Mouse (Mus musculus): ENCODE results near the gene 2510009E07Rik. TPM values are rescaled to one million over a fixed set of nuclear protein-coding genes. Genes with fewer than 3 reads are reported as not detected.
A peak's percentile ranks its signal among the peaks of the same experiment; 100 is the strongest.

2510009E07Rik gene
- polyA plus RNA-seq, 1 experiment: 22.5 TPM

DNA sequence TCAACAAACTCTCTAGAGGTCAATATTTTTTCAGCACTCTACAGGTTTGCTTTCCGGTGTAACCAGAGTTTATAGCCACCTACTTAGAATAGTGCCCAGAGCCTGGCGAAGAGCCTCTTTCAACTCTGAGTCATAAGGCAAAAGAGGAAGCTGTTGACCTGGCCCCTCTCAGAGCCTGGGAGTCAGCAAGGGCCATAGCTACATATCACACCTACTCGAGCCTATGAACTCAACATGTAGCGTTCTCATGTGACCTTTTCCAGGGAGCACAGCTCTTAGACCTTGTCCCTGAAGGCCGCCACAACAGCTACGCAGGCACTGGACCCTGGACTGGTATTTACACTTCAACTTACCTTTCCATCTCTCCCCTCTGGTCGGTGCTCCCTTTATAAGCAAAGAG lies 25.3 kb upstream of the 2510009E07Rik start:
- WGBS: 79% methylated on average over 7 of the region's 7 CpGs
- Histone ChIP-seq H3K4me1 (ENCODE audit: control insufficient read depth, insufficient read depth, low read length) (no peaks in the 10 kb centered on the region), H3K4me3 (replicated peaks; ENCODE audit: extremely low read depth, low read depth, low read length) (no peak overlapping the region)
- DNase-seq: peak; percentile 29
- TF ChIP-seq POLR2A (IDR thresholded peaks at IDR 0.05; ENCODE audit: borderline replicate concordance, extremely low read depth, low read depth, low read length): no peak
- TF ChIP-seq CTCF (IDR thresholded peaks at IDR 0.05; ENCODE audit: insufficient read depth, low read length): no peak

DNA sequence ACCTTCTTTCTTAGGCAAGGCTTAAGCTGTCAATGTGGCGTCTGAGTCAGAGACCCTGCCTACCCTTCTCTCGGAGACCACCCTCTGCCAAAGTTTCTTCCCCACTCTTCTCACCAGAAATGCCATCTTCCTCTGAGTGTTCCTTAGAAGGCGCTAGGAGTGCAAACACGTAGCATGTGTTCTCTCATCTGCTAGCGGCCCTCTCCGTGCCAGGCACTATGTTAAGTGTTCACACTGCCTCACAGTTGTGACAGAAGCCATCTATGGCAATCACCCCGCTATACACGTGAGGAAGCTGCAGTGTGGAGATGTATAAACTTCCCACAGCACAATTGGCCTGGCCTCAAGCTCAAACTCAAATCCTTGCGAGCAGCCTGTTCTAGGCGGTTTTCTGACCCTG lies 20.1 kb upstream of the 2510009E07Rik start:
- no peak for TF ChIP-seq POLR2A (IDR thresholded peaks at IDR 0.05; ENCODE audit: borderline replicate concordance, extremely low read depth, low read depth, low read length)
- TF ChIP-seq CTCF (IDR thresholded peaks at IDR 0.05; ENCODE audit: insufficient read depth, low read length): no peak
- 77% methylated on average over 10 of the region's 10 CpGs for WGBS

DNA sequence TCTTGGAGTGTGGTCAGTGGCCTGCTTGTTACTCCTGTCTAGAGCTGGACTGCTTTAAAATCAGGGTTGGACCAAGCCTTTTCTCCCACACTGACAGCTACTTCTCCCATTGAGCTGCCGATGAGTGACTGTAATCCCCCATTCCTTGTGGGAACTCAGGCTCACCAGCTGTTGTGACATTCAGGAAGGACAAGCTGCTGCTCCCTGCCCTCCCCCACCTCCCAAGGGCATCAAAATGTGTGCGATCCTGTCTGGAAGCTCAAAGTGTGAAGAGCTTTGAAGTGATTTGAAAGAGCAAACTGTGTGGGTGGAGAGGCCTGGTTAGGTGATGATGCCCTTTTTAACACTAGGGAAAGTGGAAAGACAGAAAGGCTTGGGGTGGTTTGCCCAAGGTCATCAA lies 15.9 kb upstream of the 2510009E07Rik start:
- no peak for DNase-seq
- TF ChIP-seq CTCF (IDR thresholded peaks at IDR 0.05; ENCODE audit: insufficient read depth, low read length): no peak
- TF ChIP-seq POLR2A (IDR thresholded peaks at IDR 0.05; ENCODE audit: borderline replicate concordance, extremely low read depth, low read depth, low read length): no peak
- Histone ChIP-seq H3K4me1 (ENCODE audit: control insufficient read depth, insufficient read depth, low read length) (no peaks in the 10 kb centered on the region), H3K4me3 (replicated peaks; ENCODE audit: extremely low read depth, low read depth, low read length) (no peak overlapping the region)
- WGBS: 25% methylated on average over 2 of the region's 2 CpGs

More for the DNA sequence above, 20.1 kb upstream of the 2510009E07Rik start:
- DNase-seq: no peak
- H3K4me1 ChIP-seq (ENCODE audit: control insufficient read depth, insufficient read depth, low read length): no peaks in the 10 kb centered on the region
- H3K4me3 ChIP-seq (replicated peaks; ENCODE audit: extremely low read depth, low read depth, low read length): no peak overlapping the region

DNA sequence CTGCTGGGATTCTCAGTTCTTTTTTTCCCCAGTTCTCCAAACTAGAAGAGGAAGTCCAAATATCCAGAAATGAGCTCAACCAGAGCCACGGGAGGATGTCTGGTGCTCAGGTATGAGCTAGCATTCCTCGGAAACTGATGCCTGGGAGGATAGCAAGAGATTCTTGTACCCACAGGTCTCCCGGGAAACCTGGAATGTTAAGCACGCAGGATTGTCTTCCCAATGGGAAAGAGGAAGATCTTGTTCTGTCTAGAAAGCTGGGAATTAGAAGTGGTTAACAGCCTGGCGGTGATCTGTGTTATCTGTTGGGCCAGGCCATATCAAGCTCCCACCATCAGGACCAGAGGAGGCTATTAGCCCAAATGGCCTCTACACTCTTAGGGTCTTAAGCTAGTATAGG lies 10.2 kb upstream of the 2510009E07Rik start:
- DNase-seq: no peak
- 49% methylated on average over 5 of the region's 5 CpGs for WGBS

DNA sequence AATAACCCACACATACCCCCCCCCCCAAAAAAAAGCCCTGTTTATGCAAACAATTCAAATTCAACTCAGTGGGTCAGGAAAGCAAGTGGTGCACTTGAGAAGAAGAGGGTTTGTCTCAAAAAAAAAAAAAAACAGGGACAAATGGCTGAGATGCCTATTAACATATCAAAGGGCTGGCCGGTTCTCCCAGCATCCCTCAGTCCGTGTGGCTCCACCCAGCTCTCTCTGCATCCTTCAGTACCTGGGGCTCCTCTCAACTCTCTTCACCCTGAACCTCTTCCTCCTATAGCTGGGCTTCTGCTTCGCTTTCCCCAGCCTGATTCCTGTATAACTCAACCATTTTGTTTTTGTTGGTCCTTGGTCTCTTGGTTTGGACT lies 7.8 kb upstream of the 2510009E07Rik start:
- Histone ChIP-seq H3K4me3 (replicated peaks; ENCODE audit: extremely low read depth, low read depth, low read length) (no peak overlapping the region), H3K4me1 (ENCODE audit: control insufficient read depth, insufficient read depth, low read length) (no peaks in the 10 kb centered on the region)
- TF ChIP-seq CTCF (IDR thresholded peaks at IDR 0.05; ENCODE audit: insufficient read depth, low read length): no peak
- TF ChIP-seq POLR2A (IDR thresholded peaks at IDR 0.05; ENCODE audit: borderline replicate concordance, extremely low read depth, low read depth, low read length): no peak
- no peak for DNase-seq
- WGBS: 40% methylated on average over 3 of the region's 3 CpGs

More for the DNA sequence above, 10.2 kb upstream of the 2510009E07Rik start:
- no peak for TF ChIP-seq POLR2A (IDR thresholded peaks at IDR 0.05; ENCODE audit: borderline replicate concordance, extremely low read depth, low read depth, low read length)
- TF ChIP-seq CTCF (IDR thresholded peaks at IDR 0.05; ENCODE audit: insufficient read depth, low read length): no peak
- Histone ChIP-seq H3K4me3 (replicated peaks; ENCODE audit: extremely low read depth, low read depth, low read length) (no peak overlapping the region), H3K4me1 (ENCODE audit: control insufficient read depth, insufficient read depth, low read length) (no peaks in the 10 kb centered on the region)

DNA sequence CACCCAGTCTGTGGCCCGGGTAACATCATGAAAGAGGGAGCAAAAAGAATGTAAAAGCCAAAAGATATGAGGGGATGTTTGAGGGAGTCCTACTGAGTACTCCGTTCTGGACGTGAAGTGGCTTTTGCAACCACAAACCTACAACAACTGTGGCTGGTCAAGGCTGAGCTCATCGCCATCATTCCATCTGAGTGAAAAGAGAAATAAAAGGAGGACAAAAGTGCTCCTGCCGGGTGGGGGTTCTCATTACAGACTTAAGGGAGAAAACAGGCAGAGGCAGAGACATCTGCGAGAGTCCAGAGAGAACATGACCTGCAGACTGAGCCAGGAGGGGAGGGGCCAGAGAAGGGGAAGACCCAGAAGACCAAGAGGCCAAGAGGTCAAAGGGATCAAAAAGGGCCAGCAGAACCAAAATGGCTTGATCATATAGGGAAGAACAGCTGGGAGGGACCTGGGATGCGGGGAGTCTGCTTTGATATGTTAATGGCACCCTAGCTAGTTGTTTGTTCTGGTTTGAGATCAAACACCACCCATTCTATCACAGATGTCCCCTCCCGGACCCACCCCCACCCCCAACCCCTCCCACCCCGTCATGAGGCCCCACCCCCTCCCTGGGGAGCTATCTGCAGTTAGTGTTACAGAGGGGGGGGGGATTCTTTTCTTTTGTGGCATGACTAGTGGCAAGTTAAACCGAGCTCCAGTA lies 7.3 kb upstream of the 2510009E07Rik start:
- no peak for TF ChIP-seq POLR2A (IDR thresholded peaks at IDR 0.05; ENCODE audit: borderline replicate concordance, extremely low read depth, low read depth, low read length)
- no peak for TF ChIP-seq CTCF (IDR thresholded peaks at IDR 0.05; ENCODE audit: insufficient read depth, low read length)
- no peaks in the 10 kb centered on the region for H3K4me1 ChIP-seq (ENCODE audit: control insufficient read depth, insufficient read depth, low read length)
- no peak overlapping the region for H3K4me3 ChIP-seq (replicated peaks; ENCODE audit: extremely low read depth, low read depth, low read length)
- 49% methylated on average over 10 of the region's 10 CpGs for WGBS
- DNase-seq: no peak

DNA sequence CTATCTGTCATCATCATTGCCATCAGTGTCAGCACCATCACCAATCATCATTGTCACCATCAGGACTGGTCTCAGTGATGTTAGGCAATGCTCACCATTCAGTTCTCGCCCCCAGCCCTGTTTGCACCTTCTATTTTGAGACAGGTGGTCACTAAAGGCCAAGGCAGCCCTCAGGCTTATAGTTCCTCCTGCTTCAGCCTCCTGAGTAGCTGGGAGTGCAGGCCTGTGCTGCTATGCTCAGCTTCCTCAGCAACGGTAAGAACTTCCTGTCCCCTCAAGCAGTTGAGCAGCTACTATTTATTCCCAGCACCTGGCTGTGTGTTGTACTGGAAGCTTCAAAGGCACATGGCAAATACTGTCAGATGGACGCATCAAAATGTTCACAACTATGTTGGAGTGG lies 3.7 kb upstream of the 2510009E07Rik start:
- no peak overlapping the region for H3K4me3 ChIP-seq (replicated peaks; ENCODE audit: extremely low read depth, low read depth, low read length)
- 65% methylated on average over 3 of the region's 3 CpGs for WGBS
- DNase-seq: no peak
- peaks cover under 1% of the 10 kb centered on the region; the same call in 1 of the 2 replicates for H3K4me1 ChIP-seq (ENCODE audit: control insufficient read depth, insufficient read depth, low read length)
- TF ChIP-seq CTCF (IDR thresholded peaks at IDR 0.05; ENCODE audit: insufficient read depth, low read length) (no peak), POLR2A (IDR thresholded peaks at IDR 0.05; ENCODE audit: borderline replicate concordance, extremely low read depth, low read depth, low read length) (no peak)

DNA sequence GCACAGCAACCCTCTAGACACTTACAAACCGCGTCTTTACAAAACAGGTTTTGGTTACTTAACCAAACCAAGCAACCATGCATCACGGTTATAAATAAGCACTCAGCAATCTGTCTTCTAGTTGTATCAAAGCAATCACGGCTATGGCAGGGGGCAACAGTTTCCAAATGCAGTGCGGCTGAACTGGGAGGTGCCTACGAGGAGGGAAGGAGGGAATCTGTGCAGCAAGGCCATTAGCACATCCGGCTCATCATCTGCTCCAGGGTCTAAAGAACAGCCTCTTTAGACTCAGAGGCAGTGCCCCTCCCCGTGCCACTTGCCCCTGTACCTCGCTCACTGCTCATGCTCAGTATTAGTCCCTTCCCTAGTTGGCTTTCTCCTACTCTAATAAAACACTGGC lies 2.5 kb upstream of the 2510009E07Rik start:
- peaks cover 10% of the 10 kb centered on the region for H3K4me1 ChIP-seq (ENCODE audit: control insufficient read depth, insufficient read depth, low read length)
- TF ChIP-seq CTCF (IDR thresholded peaks at IDR 0.05; ENCODE audit: insufficient read depth, low read length) (no peak), POLR2A (IDR thresholded peaks at IDR 0.05; ENCODE audit: borderline replicate concordance, extremely low read depth, low read depth, low read length) (no peak)
- no peak overlapping the region for H3K4me3 ChIP-seq (replicated peaks; ENCODE audit: extremely low read depth, low read depth, low read length)
- no peak for DNase-seq
- WGBS: 76% methylated on average over 9 of the region's 9 CpGs

DNA sequence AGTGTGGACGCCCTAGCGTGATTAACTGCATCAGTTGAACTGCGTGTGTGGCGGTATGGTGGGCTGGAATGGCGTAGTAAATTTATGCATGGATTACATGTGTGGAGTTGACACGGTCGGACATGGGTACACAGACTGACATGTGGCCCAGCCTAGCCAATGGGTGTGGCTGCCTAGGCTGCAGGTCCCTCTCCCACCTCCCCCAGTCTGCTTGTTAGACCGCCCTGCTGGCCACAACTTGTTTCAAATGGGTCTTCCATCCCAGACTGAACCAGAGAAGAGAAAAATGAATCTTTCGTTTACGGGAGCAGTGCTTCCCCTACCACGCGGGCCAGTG lies 745 bp upstream of the 2510009E07Rik start:
- TF ChIP-seq POLR2A (IDR thresholded peaks at IDR 0.05; ENCODE audit: borderline replicate concordance, extremely low read depth, low read depth, low read length): no peak
- no peak for TF ChIP-seq CTCF (IDR thresholded peaks at IDR 0.05; ENCODE audit: insufficient read depth, low read length)
- WGBS: 4% methylated on average over 12 of the region's 12 CpGs
- H3K4me3 ChIP-seq (replicated peaks; ENCODE audit: extremely low read depth, low read depth, low read length): peak overlapping the region; percentile 94
- H3K4me1 ChIP-seq (ENCODE audit: control insufficient read depth, insufficient read depth, low read length): peaks cover 15% of the 10 kb centered on the region
- peak; percentile 40 for DNase-seq

DNA sequence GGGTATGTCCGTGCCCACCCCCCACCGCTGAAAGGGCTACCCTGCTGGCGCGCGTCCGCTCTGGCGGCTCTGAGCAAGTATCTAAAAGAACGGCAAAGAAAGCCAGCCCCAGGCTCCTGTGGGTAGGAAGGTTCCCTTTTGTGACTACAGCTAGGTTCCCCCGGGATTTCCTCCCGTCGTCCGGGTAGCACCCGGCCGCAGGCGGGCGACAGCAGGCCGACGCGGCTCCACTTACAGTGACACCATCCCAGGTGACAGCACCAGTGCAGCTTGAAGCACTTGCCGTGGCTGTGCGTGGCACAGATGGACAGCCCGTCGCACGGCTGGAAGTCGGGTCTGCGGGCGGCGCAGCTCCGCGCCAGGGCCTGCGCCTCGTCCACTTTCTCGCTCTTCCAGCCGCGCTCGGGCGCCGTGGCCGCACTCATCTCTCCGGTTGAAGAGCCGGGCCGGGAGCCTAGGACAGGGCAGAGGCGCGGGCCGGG lies 443 bp downstream of the 2510009E07Rik start:
- DNase-seq: peak; percentile 67
- WGBS: under 1% methylated on average over 45 of the region's 45 CpGs
- Histone ChIP-seq H3K4me3 (replicated peaks; ENCODE audit: extremely low read depth, low read depth, low read length) (peak overlapping the region; percentile 94), H3K4me1 (ENCODE audit: control insufficient read depth, insufficient read depth, low read length) (peaks cover 15% of the 10 kb centered on the region)
- TF ChIP-seq POLR2A (IDR thresholded peaks at IDR 0.05; ENCODE audit: borderline replicate concordance, extremely low read depth, low read depth, low read length) (peak; percentile 46; the same call in 1 of the 2 replicates), CTCF (IDR thresholded peaks at IDR 0.05; ENCODE audit: insufficient read depth, low read length) (no peak)
